Mouse (Mus musculus) left cerebral cortex, adult 18-20 months (tissue): ENCODE results near the gene Med13. TPM values are rescaled to one million over a fixed set of nuclear protein-coding genes. Genes with fewer than 3 reads are reported as not detected.

Source experiments
- DNase-seq, 2 experiments: peaks; one replicate each; pipeline ENCODE4 v3.0.0; 2021 to 2022; ENCODE audit warnings: low spot score in 2 of 2, mixed read lengths in 1 of 2
- long read RNA-seq, 2 experiments: library from polyadenylated mRNA; stranded (forward); transcript quantifications; one replicate each; pipeline ENCODE4 v2.0.0; 2021
- total RNA-seq, 2 experiments: library from RNA; stranded (reverse); gene quantifications; 2 replicates each; pipeline ENCODE4 v1.2.3; 2021

Gene Med13
- total RNA-seq: 10 to 100 TPM; 53.8 to 55.0 TPM
- long read RNA-seq, experiment 1, full-length matches to known transcripts: 2 of 9 reads
- long read RNA-seq, experiment 1, partial matches to known transcripts: 1 of 9 reads
- long read RNA-seq, experiment 1, other reads (novel, unspliced or antisense): 6 of 9 reads
- long read RNA-seq, experiment 2, partial matches to known transcripts: 1 of 2 reads
- long read RNA-seq, experiment 2, other reads (novel, unspliced or antisense): 1 of 2 reads

DNA sequence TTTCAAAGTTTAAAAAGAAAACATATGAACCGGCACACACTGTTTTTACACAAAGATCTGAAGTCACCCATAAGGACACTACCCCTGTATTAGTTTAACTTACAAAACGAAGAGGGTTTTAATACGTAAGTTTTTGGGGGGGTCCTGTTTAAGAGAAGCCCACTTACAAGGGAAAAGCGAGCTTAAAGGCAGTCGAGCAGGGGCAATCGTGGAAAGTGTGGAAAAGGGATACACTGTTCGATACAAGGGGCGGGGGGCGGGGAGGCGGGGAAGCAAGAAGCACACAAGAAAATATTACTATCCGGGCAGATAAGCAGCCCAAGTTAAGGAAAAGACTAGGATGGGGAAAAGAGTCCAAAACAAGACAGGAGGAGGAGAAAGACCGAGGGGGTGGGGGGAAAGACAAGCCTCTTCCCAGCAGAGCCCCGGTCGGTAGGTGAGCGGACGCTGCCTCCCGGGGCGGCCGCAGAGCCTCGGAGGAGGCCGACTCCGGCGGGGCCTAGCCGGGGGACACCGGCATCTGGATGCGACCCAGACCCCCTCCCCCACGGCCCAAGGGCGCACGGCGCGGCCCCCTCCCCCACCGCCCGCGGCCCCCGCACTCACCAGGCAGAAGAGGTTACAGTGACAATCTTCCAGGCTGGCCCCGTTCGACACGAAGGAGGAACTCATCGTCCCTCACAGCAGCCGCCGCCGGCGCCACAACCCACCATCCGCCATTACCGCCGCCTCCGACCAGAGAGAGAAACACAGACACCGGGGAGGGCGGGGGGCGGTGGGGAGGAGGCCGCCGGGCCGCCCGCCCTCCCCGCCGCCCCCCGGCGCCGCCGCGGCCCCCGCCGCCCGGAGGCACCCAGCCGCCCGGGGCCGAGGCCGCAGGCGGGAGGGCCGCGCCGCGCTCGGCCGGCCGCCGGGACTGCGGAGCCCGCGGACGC lies at the start of gene Med13:
Gene Med13 (minus strand): TSS at position 749 of the 935 bp plus-strand sequence.
- DNase-seq: peak; percentile 36 to 46

DNA sequence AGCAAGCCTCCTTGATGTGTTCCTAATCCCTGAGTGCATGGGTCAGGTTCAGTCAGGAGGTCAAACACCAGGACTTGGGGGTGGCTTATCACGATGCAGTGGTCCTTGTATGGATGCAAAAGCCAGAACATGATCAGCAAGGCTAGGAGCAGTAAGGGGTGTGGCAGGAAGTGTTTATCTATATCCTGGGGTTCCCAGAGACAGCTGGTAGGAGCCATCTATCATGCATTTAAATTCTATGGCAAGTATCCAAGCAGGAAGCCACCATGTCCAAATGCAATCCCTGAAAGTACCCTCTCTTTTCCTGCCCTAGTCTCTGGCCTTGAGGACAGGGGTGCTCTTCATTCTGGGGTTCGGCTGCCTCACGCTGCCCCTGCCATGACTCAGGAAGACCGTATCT lies 47.2 kb upstream of the Med13 start:
- DNase-seq: no peak

DNA sequence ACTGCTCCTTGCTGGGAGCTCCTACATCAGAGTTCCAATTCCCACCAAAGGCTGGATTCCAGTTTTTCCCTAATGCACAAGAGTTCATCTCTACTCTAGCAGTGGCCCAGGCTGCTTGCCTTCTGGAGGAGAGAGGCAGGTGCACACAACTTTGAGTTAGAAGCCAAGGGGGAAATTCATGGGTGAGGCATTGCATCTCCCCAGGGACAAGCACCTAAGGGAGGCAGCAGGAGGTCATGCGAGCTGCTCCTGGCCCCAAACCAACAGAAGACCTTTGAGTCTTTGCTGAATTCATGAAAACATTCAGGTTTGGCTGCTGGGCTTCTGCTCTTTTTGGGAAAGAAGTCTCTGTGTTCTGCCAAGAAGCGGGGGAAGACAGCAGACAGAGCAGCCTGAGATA lies 46.4 kb upstream of the Med13 start:
- no peak for DNase-seq

DNA sequence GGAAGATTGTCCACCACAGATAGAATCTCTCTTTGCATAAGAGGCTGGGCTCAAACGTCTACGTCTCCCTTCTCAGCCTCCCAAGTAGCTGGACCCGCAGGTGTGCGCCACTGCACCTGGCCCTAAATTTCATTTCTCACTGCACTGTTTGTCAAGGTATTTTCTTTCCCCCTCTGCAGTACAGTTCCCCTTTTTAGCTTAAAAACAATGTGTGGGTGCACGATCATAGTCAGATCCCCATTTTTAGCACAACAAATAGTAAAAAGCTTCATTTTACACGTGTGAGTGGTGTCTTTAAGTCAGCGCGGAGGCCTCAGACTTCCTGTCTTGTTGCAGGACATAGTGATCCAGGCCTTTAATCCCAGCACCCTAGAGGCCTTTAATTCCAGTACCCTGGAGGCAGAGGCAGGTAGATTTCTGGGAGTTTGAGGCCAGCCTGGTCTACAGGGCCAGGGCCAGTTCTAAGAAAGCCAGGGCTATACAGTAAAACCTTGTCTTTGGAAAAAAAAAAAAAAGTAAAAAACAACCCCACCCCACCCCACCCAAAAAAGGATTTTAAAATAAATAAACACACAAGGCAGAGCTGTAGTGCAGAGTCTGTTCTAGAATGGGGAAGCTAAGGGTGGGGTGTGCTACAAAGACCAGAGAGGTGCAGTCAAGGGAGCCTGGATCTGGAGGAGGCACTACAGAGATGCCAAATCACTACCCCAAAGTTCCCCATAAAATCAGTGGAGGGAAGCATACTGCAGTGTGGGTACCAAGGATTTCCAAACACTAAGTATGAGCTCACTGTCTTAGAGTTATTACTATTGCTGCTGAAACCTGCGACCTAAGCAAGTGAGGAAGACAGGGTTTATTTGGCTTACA lies 42.1 kb upstream of the Med13 start:
- DNase-seq: no peak

DNA sequence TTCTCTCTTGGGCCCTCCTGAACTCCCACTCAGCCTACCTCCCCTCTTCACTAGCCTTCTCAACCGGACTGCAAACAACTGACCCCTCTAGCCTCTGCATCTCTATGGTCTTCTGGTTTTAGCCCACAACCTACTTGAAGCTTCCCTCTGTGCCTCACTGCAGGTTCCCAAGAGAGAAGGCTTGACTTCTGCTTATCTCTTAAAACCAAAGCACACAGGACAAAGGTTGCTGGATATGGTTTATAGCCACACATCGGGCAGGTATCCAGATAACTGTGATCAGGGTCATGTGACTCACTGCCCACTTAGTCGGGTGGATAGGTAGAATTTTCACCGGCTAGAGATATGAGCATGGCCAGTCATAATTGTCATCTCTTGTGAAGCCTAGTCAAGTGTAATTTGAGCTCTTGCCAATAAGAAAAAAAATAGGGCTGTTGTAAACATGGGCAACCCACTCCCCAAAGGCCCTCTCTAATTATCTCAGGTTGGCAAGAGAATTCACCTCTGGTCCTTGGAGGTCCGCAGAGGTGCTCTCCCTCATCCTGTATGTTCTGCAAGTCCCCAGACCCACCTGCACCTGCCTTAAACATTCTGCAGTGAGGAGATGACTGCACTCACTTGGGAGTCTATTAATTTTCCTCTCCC lies 39.7 kb upstream of the Med13 start:
- no peak for DNase-seq

DNA sequence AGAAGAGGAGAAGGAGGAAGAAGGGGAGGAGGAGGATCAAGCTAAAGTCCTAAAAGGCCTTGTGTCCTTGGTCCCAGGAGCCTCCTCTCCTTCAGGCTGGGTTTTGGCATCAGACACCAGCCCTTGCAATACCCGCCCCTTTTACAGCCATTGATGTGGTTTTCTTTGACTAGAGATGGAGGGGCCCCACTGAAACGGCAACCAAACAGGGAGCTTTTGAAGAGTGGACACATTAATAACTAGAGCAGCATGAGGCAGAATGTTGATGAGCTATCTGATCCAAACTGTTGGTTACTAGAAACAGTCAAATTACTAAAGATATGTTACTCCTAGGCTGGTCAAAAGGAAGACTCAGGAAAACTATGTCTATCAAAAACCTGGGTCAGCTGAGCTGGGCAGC lies 39.1 kb upstream of the Med13 start:
- DNase-seq: no peak

DNA sequence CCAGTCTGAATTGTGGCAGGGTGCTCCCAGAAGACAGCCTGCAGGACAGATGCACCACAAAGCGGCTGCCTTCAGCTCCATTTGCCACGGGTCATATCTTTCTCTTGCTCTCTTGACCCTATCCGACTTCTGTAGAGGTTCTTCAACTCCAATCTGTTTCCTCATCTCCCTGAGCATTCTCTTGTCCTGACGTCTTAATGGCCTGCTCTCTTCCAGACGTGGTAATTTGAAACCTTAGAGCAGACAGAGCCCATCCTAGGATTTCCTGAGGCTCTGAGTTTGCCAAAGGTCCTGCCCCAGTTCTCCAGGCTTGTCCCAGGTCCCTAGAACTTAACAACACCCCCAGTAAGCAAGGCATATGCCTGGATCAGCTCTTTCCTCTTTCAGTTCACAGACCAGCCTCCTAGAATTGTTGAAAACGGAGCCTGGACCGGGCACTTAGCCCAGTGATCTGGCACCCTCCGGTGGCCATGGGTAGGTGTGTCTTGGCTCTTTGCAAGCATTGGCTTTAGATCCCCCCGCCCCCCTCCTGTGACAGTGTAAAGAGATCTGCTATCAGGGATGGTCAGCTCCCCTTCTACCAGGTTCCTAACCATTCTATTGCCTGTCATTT lies 38.2 kb upstream of the Med13 start:
- DNase-seq: peak in 1 of 2 experiments; percentile 16

DNA sequence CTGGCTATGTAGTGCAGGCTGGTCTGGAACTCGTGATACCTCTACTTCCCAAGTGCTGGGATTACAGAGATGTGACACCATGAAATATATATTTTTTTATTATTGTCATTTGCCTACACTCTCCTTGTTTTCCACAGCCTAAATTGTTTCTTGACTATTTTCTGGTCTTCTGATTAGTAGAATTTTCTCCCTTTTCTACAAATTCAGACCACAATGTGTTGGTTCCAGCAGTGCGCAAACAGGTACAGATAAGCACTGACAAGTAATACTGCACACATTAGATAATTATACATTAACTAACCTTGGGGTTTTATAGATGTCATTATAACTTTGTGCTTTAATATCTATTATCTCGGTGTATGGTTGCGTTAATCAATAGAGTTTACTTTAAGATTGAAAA lies 37.7 kb upstream of the Med13 start:
- no peak for DNase-seq

DNA sequence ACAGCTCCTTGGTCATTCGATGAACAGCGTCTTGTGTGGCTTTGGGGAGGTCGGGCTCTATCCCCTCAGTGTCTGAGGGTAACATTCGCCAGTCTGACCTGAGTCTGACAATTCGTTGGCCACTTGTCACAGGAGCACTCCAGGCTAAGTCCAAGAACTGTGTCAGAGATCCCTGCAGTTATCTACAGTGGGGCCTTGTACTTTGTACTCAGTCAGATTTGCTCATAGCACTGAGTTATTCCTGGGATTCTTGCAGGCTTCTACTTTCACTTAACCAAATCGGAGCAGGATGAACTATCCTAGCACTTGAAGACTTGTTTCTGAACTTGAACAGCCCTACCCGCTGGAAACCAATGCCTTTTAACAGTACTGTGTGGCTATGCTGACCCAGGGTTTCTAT lies 34.3 kb upstream of the Med13 start:
- no peak for DNase-seq

DNA sequence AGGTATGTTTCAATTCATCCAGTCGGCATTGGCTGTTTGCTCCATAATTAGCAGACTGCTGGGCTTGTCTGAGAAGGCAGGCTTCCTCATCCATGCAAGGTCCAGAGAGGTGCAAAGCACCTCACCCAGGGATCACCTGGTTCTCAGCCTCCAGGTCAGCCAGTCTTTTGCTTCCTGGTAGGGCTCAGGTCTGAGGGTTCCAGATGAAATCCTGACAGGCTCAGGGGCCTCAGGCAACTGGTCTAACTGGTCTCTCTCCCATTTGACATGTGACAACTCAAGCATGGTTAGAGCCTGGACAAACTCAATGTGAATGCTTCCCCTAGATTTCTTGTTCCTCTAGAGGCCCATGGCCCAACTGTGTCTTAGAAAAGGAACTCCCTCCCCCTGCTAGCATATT lies 32.9 kb upstream of the Med13 start:
- DNase-seq: no peak

DNA sequence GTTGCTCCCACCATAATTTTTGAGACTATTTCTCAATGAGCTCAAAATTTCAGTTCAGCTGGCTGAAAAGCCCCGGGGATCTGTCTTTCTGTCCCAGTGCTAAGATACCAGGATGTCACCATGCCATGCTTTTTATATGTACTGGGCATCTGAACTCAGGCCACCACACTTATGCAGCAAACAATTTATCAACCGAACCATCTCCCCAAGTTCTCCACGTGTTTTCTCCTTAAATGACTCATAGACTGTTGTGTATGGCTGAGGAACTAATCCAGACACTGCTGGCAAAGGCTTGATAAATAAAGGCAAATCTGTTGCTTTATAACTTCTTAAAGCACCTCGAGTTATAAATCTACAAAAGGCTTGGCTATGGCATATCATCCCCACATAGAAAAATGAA lies 32.1 kb upstream of the Med13 start:
- DNase-seq: no peak

DNA sequence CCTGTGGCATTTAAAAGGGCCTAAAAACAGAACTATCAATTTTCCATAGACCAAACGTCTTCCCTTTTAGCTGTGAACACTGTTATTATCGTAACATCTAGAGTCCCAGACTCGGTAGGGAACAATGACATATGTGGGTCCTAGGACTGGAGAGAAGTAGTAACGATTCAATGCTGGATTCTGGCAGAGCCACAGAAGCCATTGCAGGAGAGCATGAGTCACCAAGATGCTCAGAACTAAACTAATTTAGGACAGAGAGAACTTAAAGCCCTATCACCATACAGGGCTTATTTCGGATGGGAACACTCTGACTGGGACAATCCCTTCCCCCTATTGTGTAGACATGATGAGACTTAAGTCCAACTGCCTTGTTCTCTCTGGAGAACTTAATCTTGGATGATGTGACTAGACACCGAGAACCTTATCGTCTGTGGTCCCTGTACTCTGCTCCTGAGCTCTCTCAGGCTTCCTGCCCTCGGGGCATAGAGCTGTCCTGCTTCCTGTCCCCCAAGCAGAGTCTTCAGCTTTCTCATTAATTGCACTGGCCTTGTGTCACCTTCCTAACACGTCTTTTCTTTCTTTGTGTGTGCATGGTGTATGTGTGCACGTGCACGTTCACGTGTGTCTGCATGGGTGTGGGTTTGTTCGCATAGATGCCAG lies 31.5 kb upstream of the Med13 start:
- DNase-seq: no peak

DNA sequence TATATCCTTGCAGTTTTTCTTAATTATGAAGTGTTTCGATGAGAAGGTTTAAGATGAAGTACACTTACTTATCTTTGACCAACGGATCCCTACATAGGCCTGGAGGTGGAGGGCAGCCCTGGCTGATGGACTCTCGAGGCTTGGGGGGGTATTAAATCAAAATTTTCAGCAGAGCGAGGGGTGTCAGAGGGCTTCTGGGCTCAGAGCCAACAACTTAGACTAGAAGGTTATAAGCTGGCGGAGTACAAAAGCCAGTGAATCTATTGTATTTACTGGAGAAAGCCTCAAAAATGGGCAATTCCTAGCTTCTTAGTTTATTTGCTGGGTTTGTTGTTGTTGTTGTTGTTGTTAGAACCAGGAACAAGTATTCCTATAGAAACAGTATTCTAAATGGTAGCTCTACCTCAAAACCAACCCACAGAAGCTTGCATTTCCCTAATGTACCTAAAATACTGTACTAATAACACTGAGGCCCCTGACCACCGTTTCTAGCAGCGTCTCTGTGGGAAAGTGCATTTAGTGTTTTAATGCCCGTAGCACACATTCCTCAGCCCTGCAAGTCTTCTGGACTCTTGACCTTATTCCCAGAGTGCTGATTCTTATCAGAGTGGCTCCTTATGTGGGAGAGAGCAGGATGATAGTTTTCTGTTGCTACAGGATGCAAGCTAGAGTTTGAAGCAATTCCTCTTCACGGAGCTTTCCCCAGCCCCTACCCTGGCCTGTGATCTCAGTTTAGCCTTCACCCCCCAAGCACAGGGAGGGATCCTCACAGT lies 29.9 kb upstream of the Med13 start:
- DNase-seq: no peak

DNA sequence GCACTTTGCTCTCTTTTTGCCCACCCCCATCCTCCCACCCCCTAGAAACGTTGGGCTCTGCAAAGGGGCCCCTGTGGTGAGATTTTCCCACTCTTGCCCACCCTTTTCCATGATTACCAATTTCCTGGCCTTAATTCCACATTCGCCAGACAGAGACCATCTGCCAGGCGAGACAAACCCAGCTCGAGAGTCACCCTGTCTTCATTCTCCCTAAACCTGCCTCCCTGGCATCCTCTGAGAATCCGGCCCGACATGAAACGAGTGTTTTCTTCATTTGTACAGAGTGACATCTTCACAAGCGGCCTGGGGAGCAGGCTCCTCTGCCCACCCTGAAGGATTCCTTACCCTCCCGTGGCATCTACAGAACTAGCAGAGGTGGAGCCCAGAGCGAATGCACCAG lies 29.2 kb upstream of the Med13 start:
- DNase-seq: peak in 1 of 2 experiments; percentile 19

DNA sequence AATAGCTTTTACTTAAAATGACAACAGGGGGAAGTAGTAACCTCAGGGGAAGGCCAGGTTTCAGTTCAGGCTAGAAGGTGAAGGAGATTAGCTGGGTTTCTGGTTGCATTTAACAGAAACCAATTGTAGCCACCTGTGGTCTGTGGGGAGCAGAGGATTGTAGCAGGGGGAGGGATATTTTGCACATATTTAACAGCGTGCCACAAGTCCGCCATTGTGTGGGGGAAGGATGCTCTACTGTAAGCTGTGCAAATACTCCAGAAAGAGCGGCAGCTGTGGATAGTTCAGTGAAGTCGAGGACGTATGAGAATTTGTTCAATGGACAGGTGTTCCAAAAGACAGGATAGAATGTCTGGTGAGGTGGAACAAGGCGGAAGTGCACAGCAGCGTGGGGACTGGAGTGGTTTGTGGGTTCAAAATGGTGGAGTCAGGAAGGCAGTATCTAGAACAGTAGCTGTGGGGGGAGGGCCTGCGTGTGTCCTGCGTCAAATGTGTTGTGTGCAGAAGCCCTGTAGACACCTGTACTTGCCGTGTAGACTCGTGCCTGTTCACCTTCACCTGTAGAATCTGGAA lies 28.4 kb upstream of the Med13 start:
- DNase-seq: no peak

DNA sequence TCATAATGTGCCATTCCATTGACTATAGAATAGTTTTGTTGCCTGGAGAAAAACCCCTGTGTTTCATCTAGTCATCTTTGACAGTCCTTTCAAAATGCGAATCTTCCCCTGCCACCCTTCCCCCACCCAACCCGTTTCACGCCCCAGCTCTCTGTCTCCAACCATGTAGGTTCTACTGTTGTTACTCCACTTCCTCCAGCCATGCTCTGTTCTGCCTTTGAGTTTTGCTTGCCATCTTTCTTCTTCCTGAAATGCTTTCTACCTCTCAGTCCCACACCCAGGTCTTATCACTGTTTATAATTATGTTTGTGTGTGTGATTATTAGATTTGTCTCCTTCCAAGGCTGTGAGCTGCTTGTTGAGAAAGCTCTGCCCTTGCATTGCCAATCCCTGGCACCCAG lies 26.7 kb upstream of the Med13 start:
- DNase-seq: no peak

DNA sequence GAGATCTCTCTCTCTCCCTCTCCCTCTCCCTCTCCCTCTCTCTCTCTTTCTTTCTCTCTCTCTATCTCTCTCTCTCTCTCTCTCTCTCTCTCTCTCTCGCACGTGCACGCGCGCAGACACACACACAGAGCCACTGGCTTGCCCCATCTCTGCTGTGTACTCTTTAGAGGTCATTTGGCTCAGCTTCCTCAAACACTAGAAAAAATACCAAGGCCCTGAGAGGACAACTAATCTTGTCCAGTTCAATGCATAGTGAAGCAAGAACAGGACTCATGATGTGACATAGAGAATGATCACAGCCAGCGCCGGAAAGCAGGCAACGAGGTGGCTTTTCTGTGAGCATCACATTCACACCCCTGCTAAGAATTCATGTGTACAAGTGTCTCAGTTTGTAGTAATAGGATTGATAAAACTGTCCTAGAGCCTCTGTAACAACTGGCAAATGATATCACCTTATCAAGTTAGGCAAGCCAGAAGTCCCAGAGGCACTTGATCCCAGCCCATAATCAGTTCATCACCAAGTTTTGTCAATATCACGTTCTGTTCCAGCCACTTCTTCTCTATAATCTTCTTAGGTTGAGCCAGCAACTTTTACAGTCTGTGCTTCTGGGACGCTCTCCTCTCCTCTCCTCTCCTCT lies 25.2 kb upstream of the Med13 start:
- no peak for DNase-seq

DNA sequence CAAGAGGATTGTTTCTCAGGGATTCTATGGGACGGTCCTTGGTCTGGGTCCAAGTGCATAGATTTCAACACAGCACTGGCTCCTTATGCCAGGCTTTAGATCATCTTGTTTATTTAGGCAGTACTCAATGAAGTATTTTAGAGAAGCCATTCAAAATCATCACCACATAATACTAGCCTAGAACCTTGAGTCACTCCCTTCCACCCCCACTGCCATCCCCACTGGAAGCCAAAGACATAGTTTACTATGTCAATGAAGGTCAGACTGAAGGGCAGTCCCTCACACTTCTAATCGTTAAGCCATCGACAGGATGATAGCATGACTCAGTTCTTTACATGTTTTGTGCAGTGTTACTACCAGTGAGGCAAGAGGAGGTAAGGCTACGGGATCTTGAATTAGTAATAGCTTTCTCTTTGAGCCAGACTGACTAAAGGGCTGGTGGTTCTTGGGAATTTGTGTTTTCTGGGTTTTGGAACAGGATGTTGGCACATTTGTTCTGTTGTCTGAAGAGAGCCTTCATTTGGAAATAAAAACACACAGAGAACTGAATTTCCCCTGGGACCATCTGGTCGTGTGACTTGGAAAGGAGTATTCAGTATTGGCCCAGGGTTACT lies 24.2 kb upstream of the Med13 start:
- DNase-seq: no peak
